Mouse (Mus musculus) layer of hippocampus, adult 2 months (tissue): ENCODE measurements at regions not wholly inside any gene's neighbourhood (a gene's known extent, or its start where the extent isn't known, plus 50 kb on each side); places are given as distances from the start of the nearest gene placed in this dataset.

ENCODE experiments used
- DNase-seq, 2 experiments: peaks; one replicate each; pipeline ENCODE4 v3.0.0; 2022; ENCODE audit warnings: low spot score in 2 of 2
- H3K27ac ChIP-seq: fragments of 200-600 bp; 2 replicates; pipeline ENCODE4 v1.8.1; 2022
- H3K4me3 ChIP-seq: fragments of 200-600 bp; 2 replicates; pipeline ENCODE4 v1.8.1; 2022; ENCODE audit warnings: mild to moderate bottlenecking
- CTCF ChIP-seq: fragments of 200-600 bp; conservative IDR thresholded peaks from 2 replicates; pipeline ENCODE4 v1.8.1; 2022; ENCODE audit warnings: antibody characterized with exemption, mild to moderate bottlenecking, moderate library complexity

DNA sequence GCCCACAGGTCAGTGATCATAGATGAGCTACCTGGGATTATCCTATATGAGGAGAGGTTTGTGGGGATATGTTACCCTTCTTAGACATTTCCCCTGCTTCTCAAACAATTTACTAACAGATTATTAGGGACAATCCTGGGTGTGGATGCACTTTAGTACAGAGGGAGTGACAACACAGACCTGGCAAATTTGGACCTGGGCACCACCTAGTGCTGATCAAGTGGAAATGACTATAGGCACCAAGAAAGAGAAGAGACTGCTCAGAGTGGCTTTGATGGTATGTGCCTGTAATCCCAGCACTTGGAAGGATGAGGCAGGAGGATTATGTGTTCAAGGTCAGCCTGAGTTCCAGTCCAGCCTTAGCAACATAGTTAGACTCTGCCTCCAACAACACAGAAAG is 51.1 kb upstream of the Gm815 start:
- Histone ChIP-seq H3K27ac (no peak overlapping the region), H3K4me3 (no peak overlapping the region)
- peak; percentile 70 for TF ChIP-seq CTCF
- DNase-seq = no peak
